ENCODE assay signal across 13 mouse cellular contexts in the genomic region with DNA sequence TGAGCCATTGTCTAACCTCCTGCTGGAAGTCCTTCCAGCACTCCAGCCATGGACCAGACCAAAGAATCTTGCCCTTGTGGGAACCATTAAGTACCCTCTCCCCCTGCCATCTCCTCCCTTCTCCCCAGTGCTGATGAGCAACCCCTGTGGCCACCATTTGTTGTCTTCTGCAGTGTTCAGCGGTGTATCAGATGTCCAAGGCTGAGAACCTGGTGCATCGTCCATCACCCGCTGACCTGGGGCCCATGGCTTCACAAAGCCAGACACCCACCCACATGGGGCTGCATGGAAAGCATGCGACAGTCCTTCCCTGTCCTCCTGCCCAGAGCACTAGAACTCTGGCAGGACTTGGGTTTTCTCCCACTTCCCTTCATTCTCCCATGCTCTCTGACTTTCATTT.
DNase-seq lines count a peak whose midpoint lies in the region.
"Had no signal": no experiment of that assay in that cellular context is flagged by ENCODE, and none has a peak within 500 bp of the region (broad histone marks: within the 10 kb centered on the region; RNA-seq: fewer than 3 reads in every experiment).

No protein-coding gene starts in this region.

- intact Hi-C loops in heart, postnatal 14 days (cut with DNase I): no loop called here

- DNase-seq in heart, adult 11 months: peak; percentile 56
- no peak for DNase-seq in heart, postnatal 14 days
- DNase-seq: adrenal gland, adult 2 months; adrenal gland, adult 8-10 months; adrenal gland, postnatal 10 days; adrenal gland, postnatal 14 days; adrenal gland, postnatal 25 days; adrenal gland, postnatal 36 days; B cell, adult 2 months; cerebellum, adult 11 months; cerebellum, adult 11-12 months; cerebellum, adult 18-20 months; cerebellum, adult 2 months had no signal
